Mouse (Mus musculus): ENCODE results near the gene Jkamp.

Jkamp gene

GRCm38 (mm10) chr12:72086166-72086825 lies 907 bp downstream of the Jkamp start:
- no peak for DNase-seq (ENCODE audit: low read depth, low spot score)

- no peak for DNase-seq (ENCODE audit: low read depth, low spot score)
Observed at GRCm38 (mm10) chr12:72089802-72090201, 4.4 kb downstream of the Jkamp start.

- no peak for DNase-seq (ENCODE audit: low read depth, low spot score)
Observed at GRCm38 (mm10) chr12:72096966-72097365, 11.6 kb downstream of the Jkamp start.

GRCm38 (mm10) chr12:72102776-72103175 lies 17.4 kb downstream of the Jkamp start:
- no peak for DNase-seq (ENCODE audit: low read depth, low spot score)

- no peak for DNase-seq (ENCODE audit: low read depth, low spot score)
Observed at GRCm38 (mm10) chr12:72104027-72104426, 18.6 kb downstream of the Jkamp start.

- peak; percentile 92 for DNase-seq (ENCODE audit: low read depth, low spot score)
Observed at GRCm38 (mm10) chr12:72104525-72105281, 19.3 kb downstream of the Jkamp start.

- DNase-seq (ENCODE audit: low read depth, low spot score): no peak
Observed at GRCm38 (mm10) chr12:72115126-72115525, 29.7 kb downstream of the Jkamp start.

- no peak for DNase-seq (ENCODE audit: low read depth, low spot score)
Observed at GRCm38 (mm10) chr12:72115686-72116345, 30.4 kb downstream of the Jkamp start.

- DNase-seq (ENCODE audit: low read depth, low spot score): peak; percentile 40
Observed at GRCm38 (mm10) chr12:72129203-72129602, 43.8 kb downstream of the Jkamp start.

- DNase-seq (ENCODE audit: low read depth, low spot score): peak; percentile 73
Observed at GRCm38 (mm10) chr12:72150786-72151185, 65.4 kb downstream of the Jkamp start.

All from brain, adult 2 months (tissue).